Mouse (Mus musculus): Measurements from ENCODE around the gene Fads2. TPM values are rescaled to one million over a fixed set of nuclear protein-coding genes. Genes with fewer than 3 reads are reported as not detected.

Gene Fads2
- polyA plus RNA-seq, 1 experiment = 36.3 TPM

GRCm38 (mm10) chr19:10055783-10056660, 45.5 kb downstream of the Fads2 start:
- Histone ChIP-seq H3K4me1 (replicated peaks; ENCODE audit: control insufficient read depth, insufficient read depth, low read length) (no peaks in the 10 kb centered on the region), H3K4me3 (ENCODE audit: control insufficient read depth, insufficient read depth, low read length) (no peak overlapping the region), H3K36me3 (ENCODE audit: control insufficient read depth, insufficient read depth, low read length) (no peaks in the 10 kb centered on the region), H3K27me3 (ENCODE audit: control insufficient read depth, insufficient read depth, low read length) (no peaks in the 10 kb centered on the region), H3K27ac (ENCODE audit: control insufficient read depth, insufficient read depth, low read length) (no peak overlapping the region)
- no peak for DNase-seq
- 92% methylated on average over 22 of the region's 22 CpGs for WGBS
- no peak for TF ChIP-seq POLR2A (IDR thresholded peaks at IDR 0.05; ENCODE audit: control insufficient read depth, extremely low read depth, insufficient read depth, low read length, poor library complexity)
- TF ChIP-seq CTCF (IDR thresholded peaks at IDR 0.05; ENCODE audit: borderline replicate concordance, control insufficient read depth, extremely low read depth, insufficient read depth, low read length, poor library complexity) = no peak

- Histone ChIP-seq H3K27ac (ENCODE audit: control insufficient read depth, insufficient read depth, low read length) (no peak overlapping the region), H3K4me3 (ENCODE audit: control insufficient read depth, insufficient read depth, low read length) (no peak overlapping the region), H3K36me3 (ENCODE audit: control insufficient read depth, insufficient read depth, low read length) (no peaks in the 10 kb centered on the region), H3K27me3 (ENCODE audit: control insufficient read depth, insufficient read depth, low read length) (no peaks in the 10 kb centered on the region), H3K4me1 (replicated peaks; ENCODE audit: control insufficient read depth, insufficient read depth, low read length) (no peaks in the 10 kb centered on the region)
- TF ChIP-seq POLR2A (IDR thresholded peaks at IDR 0.05; ENCODE audit: control insufficient read depth, extremely low read depth, insufficient read depth, low read length, poor library complexity) = no peak
- TF ChIP-seq CTCF (IDR thresholded peaks at IDR 0.05; ENCODE audit: borderline replicate concordance, control insufficient read depth, extremely low read depth, insufficient read depth, low read length, poor library complexity) = no peak
- no peak for DNase-seq
- 97% methylated on average over 3 of the region's 3 CpGs for WGBS
Observed at GRCm38 (mm10) chr19:10055261-10055660, 46.3 kb downstream of the Fads2 start.

GRCm38 (mm10) chr19:10054361-10055075, 47.0 kb downstream of the Fads2 start:
- TF ChIP-seq POLR2A (IDR thresholded peaks at IDR 0.05; ENCODE audit: control insufficient read depth, extremely low read depth, insufficient read depth, low read length, poor library complexity) (no peak), CTCF (IDR thresholded peaks at IDR 0.05; ENCODE audit: borderline replicate concordance, control insufficient read depth, extremely low read depth, insufficient read depth, low read length, poor library complexity) (no peak)
- H3K4me1 ChIP-seq (replicated peaks; ENCODE audit: control insufficient read depth, insufficient read depth, low read length) = no peaks in the 10 kb centered on the region
- no peak for DNase-seq
- no peak overlapping the region for H3K27ac ChIP-seq (ENCODE audit: control insufficient read depth, insufficient read depth, low read length)
- H3K36me3 ChIP-seq (ENCODE audit: control insufficient read depth, insufficient read depth, low read length) = no peaks in the 10 kb centered on the region
- H3K4me3 ChIP-seq (ENCODE audit: control insufficient read depth, insufficient read depth, low read length) = no peak overlapping the region
- no peaks in the 10 kb centered on the region for H3K27me3 ChIP-seq (ENCODE audit: control insufficient read depth, insufficient read depth, low read length)
- WGBS = 95% methylated on average over 6 of the region's 6 CpGs

- DNase-seq = no peak
- Histone ChIP-seq H3K27ac (ENCODE audit: control insufficient read depth, insufficient read depth, low read length) (no peak overlapping the region), H3K36me3 (ENCODE audit: control insufficient read depth, insufficient read depth, low read length) (no peaks in the 10 kb centered on the region), H3K27me3 (ENCODE audit: control insufficient read depth, insufficient read depth, low read length) (no peaks in the 10 kb centered on the region), H3K4me3 (ENCODE audit: control insufficient read depth, insufficient read depth, low read length) (no peak overlapping the region), H3K4me1 (replicated peaks; ENCODE audit: control insufficient read depth, insufficient read depth, low read length) (no peaks in the 10 kb centered on the region)
- 96% methylated on average over 10 of the region's 10 CpGs for WGBS
- TF ChIP-seq POLR2A (IDR thresholded peaks at IDR 0.05; ENCODE audit: control insufficient read depth, extremely low read depth, insufficient read depth, low read length, poor library complexity) (no peak), CTCF (IDR thresholded peaks at IDR 0.05; ENCODE audit: borderline replicate concordance, control insufficient read depth, extremely low read depth, insufficient read depth, low read length, poor library complexity) (no peak)
Observed at GRCm38 (mm10) chr19:10053692-10054260, 47.8 kb downstream of the Fads2 start.

GRCm38 (mm10) chr19:10052698-10053097, 48.8 kb downstream of the Fads2 start:
- TF ChIP-seq POLR2A (IDR thresholded peaks at IDR 0.05; ENCODE audit: control insufficient read depth, extremely low read depth, insufficient read depth, low read length, poor library complexity) (no peak), CTCF (IDR thresholded peaks at IDR 0.05; ENCODE audit: borderline replicate concordance, control insufficient read depth, extremely low read depth, insufficient read depth, low read length, poor library complexity) (no peak)
- no peaks in the 10 kb centered on the region for H3K36me3 ChIP-seq (ENCODE audit: control insufficient read depth, insufficient read depth, low read length)
- no peaks in the 10 kb centered on the region for H3K4me1 ChIP-seq (replicated peaks; ENCODE audit: control insufficient read depth, insufficient read depth, low read length)
- 95% methylated on average over 4 of the region's 4 CpGs for WGBS
- no peak overlapping the region for H3K4me3 ChIP-seq (ENCODE audit: control insufficient read depth, insufficient read depth, low read length)
- no peak for DNase-seq
- no peaks in the 10 kb centered on the region for H3K27me3 ChIP-seq (ENCODE audit: control insufficient read depth, insufficient read depth, low read length)
- no peak overlapping the region for H3K27ac ChIP-seq (ENCODE audit: control insufficient read depth, insufficient read depth, low read length)

GRCm38 (mm10) chr19:10050438-10050837, 51.1 kb downstream of the Fads2 start:
- TF ChIP-seq POLR2A (IDR thresholded peaks at IDR 0.05; ENCODE audit: control insufficient read depth, extremely low read depth, insufficient read depth, low read length, poor library complexity) = no peak
- TF ChIP-seq CTCF (IDR thresholded peaks at IDR 0.05; ENCODE audit: borderline replicate concordance, control insufficient read depth, extremely low read depth, insufficient read depth, low read length, poor library complexity) = no peak
- no peak overlapping the region for H3K27ac ChIP-seq (ENCODE audit: control insufficient read depth, insufficient read depth, low read length)
- WGBS = 63% methylated on average over 2 of the region's 2 CpGs
- no peak overlapping the region for H3K4me3 ChIP-seq (ENCODE audit: control insufficient read depth, insufficient read depth, low read length)
- no peaks in the 10 kb centered on the region for H3K36me3 ChIP-seq (ENCODE audit: control insufficient read depth, insufficient read depth, low read length)
- H3K4me1 ChIP-seq (replicated peaks; ENCODE audit: control insufficient read depth, insufficient read depth, low read length) = no peaks in the 10 kb centered on the region; the same call in 1 of the 2 replicates
- DNase-seq = no peak
- no peaks in the 10 kb centered on the region for H3K27me3 ChIP-seq (ENCODE audit: control insufficient read depth, insufficient read depth, low read length)
